Mouse (Mus musculus) midbrain, embryonic 11.5 days (tissue): ENCODE measurements around the gene S1pr5. TPM values are rescaled to one million over a fixed set of nuclear protein-coding genes. Genes with fewer than 3 reads are reported as not detected.

Experiments
- ATAC-seq: fragments of 200-750 bp; cut with Nextera tagmentation; 2 replicates; pipeline ENCODE4 v1.8.0; 2017; ENCODE audit warnings: moderate TSS enrichment, moderate library complexity; ENCODE audit not compliant: low FRiP score
- DNase-seq: peaks from one replicate; pipeline ENCODE4 v3.0.0; 2015; ENCODE audit warnings: low spot score; ENCODE audit errors: missing footprints
- H3K27ac ChIP-seq: fragments of 300-500 bp; sonication (generic); 2 replicates; pipeline ENCODE4 v1.5.1; 2014; ENCODE audit warnings: low read depth, low read length
- H3K27me3 ChIP-seq: fragments of 300-500 bp; sonication (generic); 2 replicates; pipeline ENCODE4 v1.6.1; 2014; ENCODE audit warnings: mild to moderate bottlenecking, low read length, moderate library complexity, mixed read lengths; ENCODE audit not compliant: control insufficient read depth, insufficient read depth
- H3K36me3 ChIP-seq: fragments of 300-500 bp; sonication (generic); 2 replicates; pipeline ENCODE4 v1.6.1; 2014; ENCODE audit warnings: mild to moderate bottlenecking, low read length, moderate library complexity, mixed read lengths; ENCODE audit not compliant: control insufficient read depth, insufficient read depth
- H3K4me1 ChIP-seq: fragments of 300-500 bp; sonication (generic); 2 replicates; pipeline ENCODE4 v1.6.1; 2014; ENCODE audit warnings: low read length; ENCODE audit not compliant: control insufficient read depth, insufficient read depth
- H3K4me2 ChIP-seq: fragments of 300-500 bp; sonication (generic); 2 replicates; pipeline ENCODE4 v1.6.1; 2014; ENCODE audit warnings: mild to moderate bottlenecking, moderate library complexity
- H3K4me3 ChIP-seq: fragments of 300-500 bp; sonication (generic); 2 replicates; pipeline ENCODE4 v1.5.1; 2014; ENCODE audit warnings: low read depth, low read length
- H3K9ac ChIP-seq: fragments of 300-500 bp; sonication (generic); 2 replicates; pipeline ENCODE4 v1.6.1; 2014; ENCODE audit warnings: low read length
- H3K9me3 ChIP-seq: fragments of 300-500 bp; sonication (generic); 2 replicates; pipeline ENCODE4 v1.6.1; 2016; ENCODE audit warnings: low read length; ENCODE audit not compliant: control insufficient read depth
- WGBS: fragments of 180-500 bp; shearing (Covaris S2); extraction: QIAGEN DNeasy Blood & Tissue Kit; methylation state at CpG from one replicate; pipeline ENCODE4 v1.1.7; 2014; 5-methylcytosine and 5-hydroxymethylcytosine counted together
- polyA plus RNA-seq: library from polyadenylated mRNA; unstranded; fragments of >200 nt; fragmentation: Nextera tagmentation; extraction: Ambion mirVana; gene quantifications from 2 replicates; pipeline ENCODE4 v1.2.1, GENCODE M21; 2014

The S1pr5 gene
- polyA plus RNA-seq, 1 experiment from 2014 or later, result 0.19 TPM

DNA sequence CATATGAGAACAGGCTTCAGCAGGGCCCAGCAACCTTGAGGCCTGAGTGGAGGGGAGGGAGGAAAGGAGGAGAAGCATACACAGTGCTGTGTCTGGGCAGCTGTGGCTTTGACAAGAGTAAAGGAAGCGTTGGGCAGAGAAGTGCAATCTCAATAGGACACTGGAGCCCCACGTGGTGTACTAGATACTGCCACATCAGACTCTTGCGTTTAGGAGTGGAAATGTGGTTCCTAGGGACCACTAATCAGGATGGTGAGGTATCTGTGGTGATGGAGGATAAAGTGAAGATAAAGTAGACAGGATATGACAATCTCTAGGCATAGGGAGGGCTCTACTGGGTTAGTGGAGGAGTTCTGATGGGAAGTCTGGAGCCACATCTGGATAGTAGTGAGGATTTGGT is 38.5 kb upstream of the S1pr5 start:
- ATAC-seq (no peak), DNase-seq (no peak)
- H3K4me1 ChIP-seq, result peaks cover 28% of the 10 kb centered on the region
- peak overlapping the region; percentile 84 for H3K9ac ChIP-seq
- peaks cover 7% of the 10 kb centered on the region for H3K36me3 ChIP-seq
- peak overlapping the region; percentile 86 for H3K4me2 ChIP-seq
- no peaks in the 10 kb centered on the region for H3K9me3 ChIP-seq
- 73% methylated on average over 3 of the region's 3 CpGs for WGBS
- H3K27ac ChIP-seq, result no peak overlapping the region
- H3K27me3 ChIP-seq, result no peaks in the 10 kb centered on the region
- peak overlapping the region; percentile 83 for H3K4me3 ChIP-seq

DNA sequence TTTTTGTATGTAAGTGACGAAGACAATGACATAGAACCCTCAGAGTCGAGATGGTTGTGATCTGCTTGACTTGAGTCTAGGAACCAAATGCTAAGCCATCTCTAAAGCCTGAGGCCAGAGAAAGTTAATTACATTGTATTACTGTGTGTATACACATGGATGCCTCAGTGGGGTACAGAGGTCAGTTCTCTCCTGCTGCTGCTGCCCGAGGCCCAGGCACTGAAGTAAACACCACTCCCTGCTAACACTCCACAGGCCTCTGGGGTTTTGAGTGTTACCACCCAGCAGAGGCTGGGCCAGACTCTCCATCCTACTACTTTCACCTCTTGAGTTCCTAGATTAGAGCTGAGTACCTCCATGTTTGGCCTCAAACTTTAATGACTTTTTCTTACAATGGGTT is 35.8 kb upstream of the S1pr5 start:
- H3K4me1 ChIP-seq, result peaks cover 15% of the 10 kb centered on the region
- DNase-seq (no peak), ATAC-seq (no peak)
- no peak overlapping the region for H3K27ac ChIP-seq
- WGBS, result 89% methylated on average over 3 of the region's 3 CpGs
- no peak overlapping the region for H3K4me2 ChIP-seq
- H3K9me3 ChIP-seq, result no peaks in the 10 kb centered on the region
- no peak overlapping the region for H3K9ac ChIP-seq
- no peak overlapping the region for H3K4me3 ChIP-seq
- H3K27me3 ChIP-seq, result no peaks in the 10 kb centered on the region
- H3K36me3 ChIP-seq, result peaks cover 15% of the 10 kb centered on the region

DNA sequence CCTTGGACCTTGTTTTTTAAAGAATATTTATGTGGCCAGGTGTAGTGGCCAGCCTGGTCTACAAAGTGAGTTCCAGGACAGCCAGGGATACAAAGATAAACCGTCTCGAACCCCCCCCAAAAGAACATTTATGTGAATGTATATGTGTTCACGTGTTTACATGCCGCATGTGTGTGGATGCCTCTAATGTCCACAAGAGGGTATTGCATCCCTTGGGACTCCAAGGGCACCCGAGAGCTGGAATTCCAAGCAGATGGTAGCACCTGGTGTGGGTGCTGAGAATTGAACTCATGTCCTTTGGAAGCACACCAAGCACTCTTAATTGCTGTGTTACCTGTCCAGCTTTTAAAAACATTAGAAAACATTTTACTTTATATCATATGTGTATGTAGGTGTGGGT is 35.3 kb upstream of the S1pr5 start:
- WGBS, result 93% methylated on average over 5 of the region's 5 CpGs
- DNase-seq, result no peak
- Histone ChIP-seq H3K4me3 (no peak overlapping the region), H3K27me3 (no peaks in the 10 kb centered on the region), H3K27ac (no peak overlapping the region), H3K4me1 (peaks cover 11% of the 10 kb centered on the region), H3K36me3 (peaks cover 17% of the 10 kb centered on the region), H3K9me3 (no peaks in the 10 kb centered on the region), H3K4me2 (no peak overlapping the region), H3K9ac (no peak overlapping the region)
- ATAC-seq, result no peak

DNA sequence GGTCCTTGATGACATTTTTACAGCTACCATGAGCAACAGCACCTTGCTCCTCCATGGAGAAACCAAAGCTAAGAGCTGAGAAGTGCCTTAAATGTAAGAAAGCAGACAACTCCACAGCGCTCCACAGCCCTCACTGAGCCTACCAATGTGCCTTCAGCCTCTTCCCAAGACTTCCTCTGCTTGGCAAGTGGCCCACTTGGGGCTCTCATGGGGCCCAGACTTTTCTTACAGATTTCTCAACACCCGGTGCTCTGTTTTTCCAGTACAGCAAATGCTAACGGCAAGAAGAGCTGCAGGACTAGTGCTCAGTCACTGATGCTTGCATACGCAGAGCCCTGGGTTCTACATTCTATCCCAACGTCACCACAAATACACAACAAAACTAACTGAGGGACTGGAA is 29.5 kb upstream of the S1pr5 start:
- Histone ChIP-seq H3K4me1 (no peaks in the 10 kb centered on the region), H3K9ac (no peak overlapping the region), H3K4me2 (no peak overlapping the region), H3K27ac (no peak overlapping the region), H3K36me3 (peaks cover 32% of the 10 kb centered on the region), H3K27me3 (no peaks in the 10 kb centered on the region), H3K9me3 (no peaks in the 10 kb centered on the region), H3K4me3 (no peak overlapping the region)
- ATAC-seq, result no peak
- no peak for DNase-seq
- WGBS, result 95% methylated on average over 5 of the region's 5 CpGs

DNA sequence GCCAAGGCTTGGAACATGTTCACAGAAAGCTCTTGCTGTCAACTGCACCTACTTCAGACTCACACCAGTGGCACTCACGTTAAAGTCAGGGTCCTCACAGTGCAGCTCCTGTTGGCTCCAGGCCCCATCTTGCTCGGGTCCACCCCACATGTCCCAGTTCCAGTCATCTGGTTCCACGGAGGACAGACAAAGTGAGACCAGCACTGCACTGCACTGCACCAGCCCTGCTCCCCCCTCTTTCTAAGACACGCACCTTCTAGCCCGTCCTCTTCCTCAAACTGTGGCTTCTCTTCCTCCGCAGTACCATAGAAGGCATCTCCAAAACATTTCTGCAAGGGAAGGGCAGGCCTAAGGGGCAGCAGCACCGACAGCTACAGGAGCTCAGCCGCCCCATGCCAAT is 28.1 kb upstream of the S1pr5 start:
- H3K36me3 ChIP-seq, result peaks cover 42% of the 10 kb centered on the region
- H3K27ac ChIP-seq, result no peak overlapping the region
- no peak overlapping the region for H3K4me3 ChIP-seq
- no peak for DNase-seq
- no peaks in the 10 kb centered on the region for H3K9me3 ChIP-seq
- no peak overlapping the region for H3K4me2 ChIP-seq
- no peak for ATAC-seq
- WGBS, result 92% methylated on average over 8 of the region's 8 CpGs
- no peak overlapping the region for H3K9ac ChIP-seq
- H3K4me1 ChIP-seq, result no peaks in the 10 kb centered on the region
- no peaks in the 10 kb centered on the region for H3K27me3 ChIP-seq

DNA sequence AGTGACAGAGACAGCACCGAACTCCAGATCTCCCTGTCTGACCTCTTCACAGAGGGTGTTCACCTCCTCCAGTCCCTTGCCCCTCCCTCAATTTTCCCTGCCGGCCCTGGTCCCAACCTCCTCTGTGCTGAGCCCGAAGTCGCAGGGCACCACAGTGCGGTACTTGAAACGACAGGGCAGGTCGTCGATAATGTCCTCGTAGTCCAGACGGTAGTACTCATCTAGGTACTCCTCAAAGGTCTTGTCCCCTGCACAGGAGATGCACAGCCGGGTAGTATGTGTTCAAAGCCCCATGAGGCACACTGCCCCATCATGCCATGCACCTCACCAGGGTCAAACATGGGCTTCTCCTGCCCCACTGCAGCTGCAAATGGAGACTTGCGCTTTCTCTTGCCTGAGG is 27.5 kb upstream of the S1pr5 start:
- ATAC-seq (peak; percentile 10; the same call in 1 of the 2 replicates), DNase-seq (no peak)
- no peak overlapping the region for H3K27ac ChIP-seq
- no peaks in the 10 kb centered on the region for H3K27me3 ChIP-seq
- no peak overlapping the region for H3K9ac ChIP-seq
- H3K4me1 ChIP-seq, result no peaks in the 10 kb centered on the region
- H3K9me3 ChIP-seq, result no peaks in the 10 kb centered on the region
- WGBS, result 90% methylated on average over 12 of the region's 12 CpGs
- no peak overlapping the region for H3K4me3 ChIP-seq
- no peak overlapping the region for H3K4me2 ChIP-seq
- peaks cover 45% of the 10 kb centered on the region for H3K36me3 ChIP-seq

DNA sequence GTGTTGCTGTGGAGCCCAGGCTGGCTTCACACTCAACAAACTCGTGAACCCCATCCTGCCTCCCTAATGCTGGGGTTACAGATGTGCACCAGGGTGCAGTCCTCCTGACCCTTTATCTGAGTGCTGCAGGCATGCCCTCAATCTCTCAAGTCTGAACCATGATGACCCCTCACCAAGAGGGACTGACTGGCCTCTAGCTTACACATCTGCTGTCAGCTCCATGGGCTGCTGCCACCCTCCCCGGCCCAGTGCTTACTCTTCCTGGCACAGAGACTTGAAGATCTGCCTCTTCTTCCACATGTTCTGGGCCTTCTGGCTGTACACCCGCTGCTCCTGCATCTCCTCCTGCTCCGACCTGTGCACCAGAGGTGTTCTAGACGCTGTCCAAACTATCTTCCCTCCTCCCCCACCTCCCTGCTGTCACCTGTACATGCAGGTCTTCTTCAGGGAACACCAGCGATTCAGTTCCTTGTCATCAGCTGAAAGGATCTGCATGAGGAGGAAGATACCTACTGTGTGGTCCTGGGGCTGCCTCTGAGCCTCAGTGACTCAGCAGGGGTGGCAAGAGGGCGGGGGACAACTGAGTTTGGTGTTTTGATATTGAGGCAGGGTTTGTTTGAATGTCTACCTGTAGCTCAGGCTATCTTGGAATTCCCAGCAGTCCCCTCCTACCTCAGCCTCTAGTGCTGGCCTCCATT is 26.9 kb upstream of the S1pr5 start:
- Histone ChIP-seq H3K9ac (no peak overlapping the region), H3K27ac (no peak overlapping the region), H3K27me3 (no peaks in the 10 kb centered on the region), H3K9me3 (no peaks in the 10 kb centered on the region), H3K4me3 (no peak overlapping the region), H3K36me3 (peaks cover 46% of the 10 kb centered on the region), H3K4me2 (no peak overlapping the region), H3K4me1 (no peaks in the 10 kb centered on the region)
- no peak for DNase-seq
- no peak for ATAC-seq
- WGBS, result 84% methylated on average over 7 of the region's 7 CpGs

DNA sequence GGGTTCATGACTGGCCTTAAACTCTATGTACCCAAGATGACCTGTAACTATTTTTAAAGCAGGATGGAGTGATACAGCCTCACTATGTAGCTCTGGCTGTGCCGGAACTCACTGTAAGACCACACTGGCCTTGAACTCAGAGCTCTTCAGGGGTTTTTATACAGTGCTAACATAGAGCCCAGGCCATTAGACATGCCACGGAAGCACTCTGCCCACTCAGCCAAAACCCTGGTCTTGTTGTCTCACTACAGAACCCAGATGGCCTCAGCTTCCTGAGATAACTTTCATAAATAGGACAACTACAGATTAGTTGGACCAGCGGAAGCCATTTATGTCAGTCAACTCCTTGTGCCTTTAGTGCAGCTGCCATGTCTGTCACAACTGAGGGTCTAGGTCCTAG is 26.1 kb upstream of the S1pr5 start:
- H3K4me3 ChIP-seq, result no peak overlapping the region
- H3K36me3 ChIP-seq, result peaks cover 44% of the 10 kb centered on the region

DNA sequence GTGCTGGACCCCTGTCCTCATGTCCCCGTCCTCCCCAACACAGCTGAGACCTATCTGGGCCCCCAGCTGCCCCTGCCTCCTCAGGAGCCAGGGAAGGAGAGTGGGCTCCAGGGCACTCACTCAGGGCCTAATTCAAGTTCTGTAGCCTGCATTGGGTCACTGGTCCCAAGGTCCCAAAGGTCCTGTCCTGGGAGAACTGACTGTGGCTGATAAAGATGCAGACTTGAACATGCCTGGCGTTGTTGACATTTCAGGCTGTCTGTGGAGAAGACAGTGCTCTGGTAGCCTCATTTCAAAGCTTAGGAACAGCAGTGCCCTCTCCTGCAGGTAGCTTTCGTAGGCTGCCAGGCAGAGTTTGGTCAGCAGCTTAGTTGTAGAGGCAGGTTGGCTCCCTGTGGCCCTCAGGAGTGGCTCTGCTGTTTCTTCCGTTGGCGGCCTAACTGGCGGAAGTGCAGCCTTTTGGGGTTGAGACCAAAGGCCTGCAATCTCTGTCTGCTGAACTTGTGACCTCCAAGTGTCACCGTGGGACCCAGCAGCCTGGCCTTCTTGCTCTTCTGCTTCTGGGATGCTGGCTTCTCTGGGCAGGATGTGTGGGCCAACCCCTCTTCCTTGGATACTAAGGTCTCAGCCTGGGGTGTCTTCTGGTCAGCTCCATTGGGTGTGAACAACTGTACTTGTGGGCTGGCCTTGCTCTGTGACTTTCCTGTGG is 25.4 kb upstream of the S1pr5 start:
- Histone ChIP-seq H3K9ac (no peak overlapping the region), H3K4me3 (no peak overlapping the region), H3K4me2 (no peak overlapping the region), H3K27ac (no peak overlapping the region), H3K9me3 (no peaks in the 10 kb centered on the region), H3K27me3 (no peaks in the 10 kb centered on the region), H3K4me1 (no peaks in the 10 kb centered on the region), H3K36me3 (peaks cover 43% of the 10 kb centered on the region)
- ATAC-seq, result no peak
- DNase-seq, result no peak
- 84% methylated on average over 7 of the region's 7 CpGs for WGBS

More for the DNA sequence above, 26.1 kb upstream of the S1pr5 start:
- DNase-seq (no peak), ATAC-seq (no peak)
- no peaks in the 10 kb centered on the region for H3K27me3 ChIP-seq
- H3K9ac ChIP-seq, result no peak overlapping the region
- no peaks in the 10 kb centered on the region for H3K4me1 ChIP-seq
- H3K4me2 ChIP-seq, result no peak overlapping the region
- H3K9me3 ChIP-seq, result no peaks in the 10 kb centered on the region
- WGBS, result 92% methylated on average over 3 of the region's 3 CpGs
- H3K27ac ChIP-seq, result no peak overlapping the region
